Mouse (Mus musculus) liver, embryonic 14.5 days (tissue): ENCODE data around the gene Baz1b. TPM values are rescaled to one million over a fixed set of nuclear protein-coding genes. Genes with fewer than 3 reads are reported as not detected.

Experiments
- ATAC-seq: fragments of 200-750 bp; cut with Nextera tagmentation; 2 replicates; pipeline ENCODE4 v1.8.0; 2017; ENCODE audit warnings: moderate number of reproducible peaks, mild to moderate bottlenecking, moderate library complexity; ENCODE audit not compliant: insufficient read depth
- DNase-seq, 3 experiments: peaks; one replicate each; pipeline ENCODE4 v3.0.0-alpha.2; 2012 to 2013; ENCODE audit warnings: low read depth in 3 of 3, low spot score in 3 of 3
- H3K27ac ChIP-seq: fragments of 300-500 bp; sonication (generic); 2 replicates; pipeline ENCODE4 v1.5.1; 2014; ENCODE audit warnings: moderate library complexity, mild to moderate bottlenecking, control low read depth, inconsistent platforms
- H3K27me3 ChIP-seq: fragments of 300-500 bp; sonication (generic); 2 replicates; pipeline ENCODE4 v1.6.1; 2014; ENCODE audit warnings: mild to moderate bottlenecking, low read length, moderate library complexity; ENCODE audit not compliant: control insufficient read depth, insufficient read depth
- H3K36me3 ChIP-seq: fragments of 300-500 bp; sonication (generic); replicated peaks from 2 replicates; pipeline ENCODE4 v1.6.1; 2014; ENCODE audit warnings: low read depth; ENCODE audit not compliant: control insufficient read depth, insufficient read depth
- H3K4me1 ChIP-seq, 2 experiments: fragments of 200-500 bp in 1 of 2; fragments of 300-500 bp in 1 of 2; sonication (generic) in 1 of 2; replicated peaks; 2 replicates each; pipeline ENCODE4 v1.6.1; 2012 to 2014; ENCODE audit warnings: antibody characterized with exemption in 1 of 2, inconsistent platforms in 1 of 2, low read length in 1 of 2; ENCODE audit not compliant: control insufficient read depth in 2 of 2, insufficient read depth in 2 of 2
- H3K4me2 ChIP-seq: fragments of 300-500 bp; sonication (generic); 2 replicates; pipeline ENCODE4 v1.6.1; 2014; ENCODE audit warnings: low read depth, mild to moderate bottlenecking, control low read depth, moderate library complexity
- H3K4me3 ChIP-seq, 2 experiments: fragments of 200-500 bp in 1 of 2; fragments of 300-500 bp in 1 of 2; sonication (generic) in 1 of 2; 2 replicates each; pipeline ENCODE4 v1.5.1; 2012 to 2014; ENCODE audit warnings: low read depth in 2 of 2, low read length in 2 of 2, mild to moderate bottlenecking in 2 of 2, control low read depth in 1 of 2, inconsistent platforms in 1 of 2, moderate library complexity in 1 of 2; ENCODE audit not compliant: insufficient read depth in 1 of 2
- H3K9ac ChIP-seq: fragments of 300-500 bp; sonication (generic); replicated peaks from 2 replicates; pipeline ENCODE4 v1.6.1; 2014; ENCODE audit warnings: mild to moderate bottlenecking, control low read depth, moderate library complexity
- H3K9me3 ChIP-seq: fragments of 300-500 bp; sonication (generic); 2 replicates; pipeline ENCODE4 v1.6.1; 2016; ENCODE audit warnings: low read length, mixed read lengths; ENCODE audit not compliant: control insufficient read depth
- CTCF ChIP-seq: IDR thresholded peaks from 2 replicates; pipeline ENCODE4 v1.5.1; 2016; ENCODE audit warnings: antibody characterized with exemption, low read depth, control low read depth
- EP300 ChIP-seq: IDR thresholded peaks from 2 replicates; pipeline ENCODE4 v1.6.1; 2016; ENCODE audit warnings: antibody characterized with exemption, low read depth
- WGBS: fragments of 180-500 bp; shearing (Covaris S2); extraction: QIAGEN DNeasy Blood & Tissue Kit; methylation state at CpG from one replicate; pipeline ENCODE4 v1.1.7; 2014; ENCODE audit not compliant: insufficient replicate concordance; 5-methylcytosine and 5-hydroxymethylcytosine counted together
- polyA plus RNA-seq, 2 experiments: library from polyadenylated mRNA; depleted of rRNA in 1 of 2; stranded (reverse) in 1 of 2; unstranded in 1 of 2; fragments of >200 nt; fragmentation: Nextera tagmentation in 1 of 2; extraction: Ambion mirVana in 1 of 2; gene quantifications; 2 replicates each; pipeline versions ENCODE4 v1.2.1 to v1.2.3; 2012 to 2014

Gene Baz1b
- polyA plus RNA-seq, 2 experiments, result 18.2 to 20.7 TPM

DNA sequence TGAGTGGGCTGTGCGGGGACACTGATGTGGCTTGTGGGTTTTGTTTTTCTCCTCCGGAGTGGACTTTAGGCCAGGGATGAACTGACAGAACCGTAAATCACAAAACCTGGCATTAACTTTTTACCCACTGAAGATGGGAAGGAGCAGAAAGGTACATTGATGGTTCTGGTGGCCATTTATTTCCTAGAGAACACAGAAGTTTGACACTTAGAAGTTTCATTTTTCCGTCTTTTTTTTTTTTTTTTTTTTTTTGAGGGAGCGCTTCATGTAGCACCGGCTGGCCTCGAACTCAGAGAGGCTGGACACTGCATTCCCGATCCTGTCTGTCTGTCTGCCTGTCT, 1.1 kb downstream of the Baz1b start:
- Histone ChIP-seq H3K36me3 (peaks cover 34% of the 10 kb centered on the region), H3K27ac (peak overlapping the region; percentile 87), H3K4me1 (peaks cover 12 to 18% of the 10 kb centered on the region in 2 experiments), H3K9me3 (no peaks in the 10 kb centered on the region), H3K27me3 (no peaks in the 10 kb centered on the region), H3K9ac (peak overlapping the region; percentile 86), H3K4me2 (peak overlapping the region; percentile 75), H3K4me3 (peak overlapping the region; percentile 80 to 89)
- ATAC-seq (no peak), DNase-seq (no peak)
- TF ChIP-seq EP300 (no peak), CTCF (no peak)
- WGBS, result under 1% methylated on average over 8 of the region's 8 CpGs

DNA sequence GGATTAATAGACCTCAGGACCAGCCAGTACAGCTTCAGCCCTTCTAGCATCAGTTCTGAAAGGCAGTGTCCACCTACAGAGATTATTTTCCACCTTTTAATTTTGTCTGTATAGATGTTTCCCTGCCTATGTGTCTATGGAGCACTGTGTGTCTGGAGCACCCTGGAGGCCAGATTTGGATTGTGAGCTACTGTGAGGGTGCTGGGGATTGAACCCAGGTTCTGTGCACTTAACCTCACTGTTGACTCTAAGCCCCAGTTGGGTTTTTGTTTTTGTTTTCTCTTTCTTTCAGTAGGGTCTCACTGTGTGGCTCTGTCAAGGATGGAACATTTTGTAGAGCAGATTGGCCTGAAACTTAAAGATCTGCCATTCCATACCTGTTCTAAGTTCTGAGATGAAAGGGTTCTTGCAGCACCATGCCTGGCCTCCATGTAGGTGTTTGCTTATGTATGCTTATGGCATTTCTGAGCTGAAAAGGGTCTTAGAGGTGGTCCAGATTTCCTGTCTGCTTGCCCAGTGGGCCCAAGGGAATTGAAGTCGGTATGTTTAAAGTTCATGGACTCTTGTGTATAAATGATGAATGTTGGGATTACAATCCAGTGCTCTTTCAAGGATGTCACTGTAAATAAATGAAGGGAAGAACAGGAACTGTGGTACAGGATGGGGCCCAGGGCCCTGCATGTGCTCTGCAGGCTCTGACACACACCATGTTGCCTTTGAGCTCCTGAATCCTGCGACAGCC, 2.4 kb downstream of the Baz1b start:
- Histone ChIP-seq H3K27me3 (no peaks in the 10 kb centered on the region), H3K9ac (peak overlapping the region; percentile 86), H3K4me2 (peak overlapping the region; percentile 75), H3K4me1 (peaks cover 12 to 18% of the 10 kb centered on the region in 2 experiments), H3K36me3 (peaks cover 47% of the 10 kb centered on the region), H3K27ac (no peak overlapping the region), H3K4me3 (peak overlapping the region; percentile 49 to 89), H3K9me3 (no peaks in the 10 kb centered on the region)
- TF ChIP-seq CTCF (no peak), EP300 (no peak)
- no peak for DNase-seq
- 57% methylated on average over 2 of the region's 2 CpGs for WGBS
- no peak for ATAC-seq

DNA sequence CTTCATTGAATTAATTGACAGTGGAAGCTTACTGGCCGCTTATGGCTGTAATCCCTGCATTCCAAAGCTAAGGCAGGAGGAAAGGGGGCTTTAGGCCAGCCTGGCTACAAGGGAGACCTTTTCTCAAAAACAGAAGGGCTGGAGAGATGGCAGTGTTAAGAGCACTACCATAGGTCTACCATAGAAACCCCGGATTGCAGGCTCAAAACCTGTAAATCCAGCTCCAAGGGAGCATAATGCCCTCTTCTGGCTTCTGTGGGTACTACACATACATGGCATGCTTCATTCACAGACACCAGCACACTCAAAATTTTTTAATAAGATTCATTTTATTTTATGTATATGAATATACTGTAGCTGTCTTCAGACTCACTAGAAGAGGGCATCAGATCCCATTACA, 4.6 kb downstream of the Baz1b start:
- no peaks in the 10 kb centered on the region for H3K27me3 ChIP-seq
- H3K9me3 ChIP-seq, result no peaks in the 10 kb centered on the region
- no peak overlapping the region for H3K4me3 ChIP-seq
- H3K36me3 ChIP-seq, result peaks cover 62% of the 10 kb centered on the region
- H3K9ac ChIP-seq, result no peak overlapping the region
- H3K27ac ChIP-seq, result no peak overlapping the region
- no peak for ATAC-seq
- DNase-seq, result peak; percentile 55 to 59 (median 55)
- peak; percentile 84 for TF ChIP-seq CTCF
- TF ChIP-seq EP300, result no peak
- 41% methylated on average over 2 of the region's 2 CpGs for WGBS
- no peak overlapping the region for H3K4me2 ChIP-seq
- H3K4me1 ChIP-seq, result peaks cover 6 to 12% of the 10 kb centered on the region in 2 experiments; a peak in 3 of 4 replicates

DNA sequence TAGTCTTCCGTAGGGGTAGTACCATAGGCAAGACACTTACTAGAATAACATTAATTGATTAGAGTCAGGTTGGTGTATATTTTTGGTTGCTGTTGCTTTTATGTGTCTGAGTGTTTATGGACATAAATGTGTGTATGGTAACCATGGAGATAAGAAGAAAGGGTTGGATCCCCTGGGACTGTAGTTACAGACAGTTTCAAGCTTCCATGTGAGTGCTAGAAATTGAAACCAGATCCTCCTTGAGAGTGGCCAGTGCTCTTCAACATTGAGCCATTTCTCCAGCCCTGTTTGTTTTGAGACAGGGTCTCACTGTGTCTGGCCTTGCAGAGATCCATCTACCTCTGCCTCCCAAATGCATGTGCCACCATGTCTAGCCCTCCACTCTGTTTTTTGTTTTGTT, 5.4 kb downstream of the Baz1b start:
- no peak overlapping the region for H3K4me3 ChIP-seq
- H3K9ac ChIP-seq, result peak overlapping the region; percentile 13; the same call in 1 of the 2 replicates
- no peak for TF ChIP-seq CTCF
- no peak for TF ChIP-seq EP300
- peaks cover 68% of the 10 kb centered on the region for H3K36me3 ChIP-seq
- ATAC-seq, result no peak
- no peak for DNase-seq
- no peak overlapping the region for H3K4me2 ChIP-seq
- H3K27ac ChIP-seq, result no peak overlapping the region
- H3K9me3 ChIP-seq, result no peaks in the 10 kb centered on the region
- WGBS, result 86% methylated on average over 1 of the region's 1 CpGs
- peaks cover 6 to 12% of the 10 kb centered on the region in 2 experiments; a peak in 3 of 4 replicates for H3K4me1 ChIP-seq
- H3K27me3 ChIP-seq, result no peaks in the 10 kb centered on the region

DNA sequence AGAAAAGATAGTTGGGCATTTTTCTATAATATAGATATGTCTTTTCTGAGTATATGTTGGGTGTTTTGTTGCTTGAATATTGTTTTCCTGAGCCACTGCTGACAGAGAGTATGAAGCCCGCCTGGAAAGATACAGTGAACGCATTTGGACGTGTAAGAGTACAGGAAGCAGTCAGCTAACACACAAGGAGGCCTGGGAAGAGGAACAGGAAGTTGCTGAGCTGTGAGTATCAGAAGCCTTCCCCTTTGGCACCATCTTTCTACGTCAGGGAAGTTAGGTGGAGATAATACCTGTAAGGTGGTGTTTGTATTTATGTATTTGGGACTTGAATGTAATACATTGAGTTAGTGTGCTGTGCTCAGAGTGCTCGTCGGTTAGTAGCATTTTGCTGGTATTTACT, 9.3 kb downstream of the Baz1b start:
- WGBS, result 52% methylated on average over 6 of the region's 6 CpGs
- no peak overlapping the region for H3K9ac ChIP-seq
- H3K27ac ChIP-seq, result no peak overlapping the region
- peaks cover 0 to 2% of the 10 kb centered on the region in 2 experiments; a peak in 1 of 4 replicates for H3K4me1 ChIP-seq
- H3K36me3 ChIP-seq, result peaks cover 86% of the 10 kb centered on the region
- no peak for DNase-seq
- H3K9me3 ChIP-seq, result no peaks in the 10 kb centered on the region
- TF ChIP-seq CTCF (no peak), EP300 (no peak)
- ATAC-seq, result no peak
- H3K27me3 ChIP-seq, result no peaks in the 10 kb centered on the region
- no peak overlapping the region for H3K4me2 ChIP-seq
- H3K4me3 ChIP-seq, result no peak overlapping the region
